Mouse (Mus musculus) brain, embryonic 14.5 days (tissue): ENCODE results near the gene Icmt.

Experiments used
- CTCF ChIP-seq: fragments of 200-500 bp; IDR thresholded peaks from 2 replicates; pipeline ENCODE4 v1.5.1; 2012; ENCODE audit warnings: inconsistent platforms, mild to moderate bottlenecking, moderate library complexity, borderline replicate concordance; ENCODE audit not compliant: insufficient read depth, insufficient read length; ENCODE audit errors: extremely low read depth
- POLR2A ChIP-seq: fragments of 200-500 bp; IDR thresholded peaks from 2 replicates; pipeline ENCODE4 v1.6.1; 2012; ENCODE audit warnings: mild to moderate bottlenecking, inconsistent platforms, borderline replicate concordance; ENCODE audit not compliant: poor library complexity, insufficient read depth, insufficient read length, severe bottlenecking; ENCODE audit errors: extremely low read depth

GRCm38 (mm10) chr4:152328691-152329090 is 31.7 kb downstream of the Icmt start:
- TF ChIP-seq POLR2A: no peak
- TF ChIP-seq CTCF: peak; percentile 56; the same call in 1 of the 2 replicates
